Mouse (Mus musculus) gastrocnemius, postnatal 4 days (tissue): ENCODE results near the gene Otx2. TPM values are rescaled to one million over a fixed set of nuclear protein-coding genes. Genes with fewer than 3 reads are reported as not detected.

ENCODE experiments used
- DNase-seq, 2 experiments: peaks; one replicate each; pipeline ENCODE4 v3.0.0; 2021 to 2022; ENCODE audit warnings: low spot score in 2 of 2, mixed read lengths in 2 of 2
- long read RNA-seq, 2 experiments: library from polyadenylated mRNA; stranded (forward); transcript quantifications; one replicate each; pipeline ENCODE4 v2.0.0; 2021
- total RNA-seq, 2 experiments: library from RNA; stranded (reverse); gene quantifications; 2 replicates each; pipeline ENCODE4 v1.2.3; 2021

Otx2 gene
- total RNA-seq = not detected
- long read RNA-seq, experiment 1 = 0 reads
- long read RNA-seq, experiment 2 = 0 reads

DNA sequence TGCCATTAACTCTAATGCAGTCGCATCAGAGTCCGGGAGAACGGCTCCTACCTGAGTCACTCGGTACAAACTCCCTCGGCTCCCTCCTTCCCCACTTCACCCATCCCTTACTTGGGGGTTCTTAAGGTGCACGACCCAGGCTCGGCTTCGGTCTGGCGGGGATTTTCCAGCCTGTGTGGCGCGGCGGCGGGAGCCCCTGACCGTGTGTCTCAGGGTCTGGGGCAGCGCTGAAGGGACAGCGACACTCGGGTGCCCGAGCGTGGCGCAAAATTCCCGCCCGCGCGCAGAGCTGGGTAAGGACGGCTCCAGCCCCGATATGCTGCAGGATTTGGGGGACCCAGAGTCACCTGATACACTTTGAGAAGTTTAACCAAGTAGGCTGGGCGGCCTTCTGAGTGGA lies at the start of gene Otx2:
Gene Otx2 (minus strand): TSS at position 279 of the 400 bp plus-strand sequence.
- DNase-seq = no peak

DNA sequence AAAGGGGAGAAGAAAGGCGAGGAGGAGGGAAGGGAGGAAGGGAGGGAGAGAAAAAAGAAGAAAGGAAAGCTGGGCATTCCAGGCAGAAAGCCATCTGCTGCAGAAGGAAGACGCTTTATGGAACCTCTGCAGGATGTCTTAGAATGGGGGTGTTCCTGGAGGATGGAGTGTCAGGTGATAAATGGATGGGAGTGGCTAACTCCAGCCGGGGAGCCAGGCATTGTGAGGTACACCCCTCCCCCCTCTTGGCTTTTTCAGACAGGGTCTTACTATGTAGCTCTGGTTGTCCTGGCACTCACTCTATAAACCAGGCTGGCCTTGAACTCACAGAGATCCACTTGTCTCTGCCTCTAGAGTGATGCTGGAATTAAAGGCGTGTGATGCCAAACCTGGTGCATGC lies 49.1 kb upstream of the Otx2 start:
- no peak for DNase-seq

DNA sequence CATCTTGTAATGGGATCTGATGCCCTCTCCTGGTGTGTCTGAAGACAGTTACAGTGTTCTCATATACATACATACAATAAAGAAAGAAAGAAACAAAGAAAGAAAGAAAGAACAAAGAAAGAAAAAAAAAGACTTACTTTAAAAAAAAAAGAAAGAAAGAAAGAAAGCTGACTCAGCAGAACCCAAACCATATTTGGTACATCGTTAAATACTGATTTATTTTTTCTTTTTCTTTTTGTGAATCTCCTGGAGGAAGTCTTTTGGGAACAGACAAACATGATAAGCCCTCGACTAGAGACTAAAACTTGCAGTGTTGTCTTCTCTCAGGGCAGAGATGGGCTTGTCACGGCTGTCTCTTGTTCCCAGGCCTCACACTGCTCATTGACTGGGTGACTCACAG lies 45.7 kb upstream of the Otx2 start:
- no peak for DNase-seq

DNA sequence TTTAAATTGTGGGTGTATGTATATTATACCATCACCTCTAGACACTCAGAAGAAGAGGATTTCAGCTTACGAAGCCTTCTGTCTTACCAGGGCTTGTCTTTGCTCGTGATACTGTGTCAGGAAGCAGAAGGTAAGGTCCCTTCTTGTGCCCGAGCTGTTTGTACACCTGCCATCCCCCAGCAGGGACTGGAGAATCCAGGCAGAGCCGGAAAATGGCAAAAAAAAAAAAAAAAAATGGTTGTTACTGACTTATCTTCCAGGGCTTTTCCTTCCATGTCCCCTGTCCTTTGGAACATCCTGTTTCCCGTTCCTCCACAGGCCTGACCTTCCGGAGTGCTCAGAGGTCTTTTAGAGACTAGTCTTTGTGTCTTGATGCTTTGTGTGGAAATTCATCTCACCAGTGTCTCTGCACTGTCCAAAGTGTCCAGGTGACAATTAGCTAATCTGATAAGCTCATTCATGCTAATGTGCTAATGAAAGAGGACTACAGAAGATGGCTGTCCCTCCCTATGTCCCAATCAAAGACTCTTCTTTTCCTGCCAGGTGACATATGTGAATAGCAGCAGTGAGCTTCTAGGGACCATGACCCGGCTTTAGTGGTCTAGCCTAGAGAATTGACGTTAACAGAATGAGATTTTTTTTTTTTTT lies 44.1 kb upstream of the Otx2 start:
- DNase-seq = no peak

DNA sequence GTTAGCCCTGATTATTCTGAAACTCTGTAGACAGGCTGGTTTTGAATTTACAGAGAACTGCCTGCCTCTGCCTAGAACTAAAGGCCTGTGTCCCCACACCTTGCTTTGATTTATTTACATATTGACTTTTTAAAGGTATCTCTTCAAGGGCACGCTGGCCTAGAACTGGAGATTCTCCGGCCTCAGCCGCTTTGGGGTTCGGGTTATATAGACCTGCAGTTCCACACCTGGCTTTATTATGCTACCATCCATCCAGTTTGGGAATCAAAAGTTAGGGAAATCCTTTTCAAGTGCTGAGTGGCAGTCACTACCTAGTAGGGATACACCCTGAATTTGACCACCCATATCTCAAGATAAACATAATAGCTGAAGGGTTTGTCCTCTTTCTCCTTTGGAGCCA lies 42.8 kb upstream of the Otx2 start:
- DNase-seq = no peak

DNA sequence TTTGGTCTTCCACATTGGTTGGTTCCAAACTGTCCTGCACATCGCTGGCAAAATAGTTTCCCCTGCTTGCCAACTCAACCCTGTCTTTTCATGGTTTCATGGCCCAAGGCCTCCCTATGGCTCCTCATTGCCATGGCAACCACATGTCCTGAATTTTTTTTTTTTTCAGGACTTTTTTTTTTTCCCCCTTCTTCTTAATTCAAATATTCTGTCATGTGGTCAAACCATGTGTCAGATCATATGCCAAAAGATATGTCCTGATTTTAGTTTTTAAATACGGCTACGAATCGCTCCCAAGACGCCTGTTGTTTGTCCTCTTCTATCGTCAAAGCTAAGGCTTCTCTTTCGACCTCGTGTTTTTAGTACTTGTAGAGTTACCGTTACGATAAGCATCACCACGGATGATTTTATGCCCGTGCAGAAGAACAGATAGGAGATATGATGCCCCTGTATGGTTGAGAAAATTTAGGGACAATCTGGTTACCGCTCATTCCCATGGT lies 37.3 kb upstream of the Otx2 start:
- no peak for DNase-seq

DNA sequence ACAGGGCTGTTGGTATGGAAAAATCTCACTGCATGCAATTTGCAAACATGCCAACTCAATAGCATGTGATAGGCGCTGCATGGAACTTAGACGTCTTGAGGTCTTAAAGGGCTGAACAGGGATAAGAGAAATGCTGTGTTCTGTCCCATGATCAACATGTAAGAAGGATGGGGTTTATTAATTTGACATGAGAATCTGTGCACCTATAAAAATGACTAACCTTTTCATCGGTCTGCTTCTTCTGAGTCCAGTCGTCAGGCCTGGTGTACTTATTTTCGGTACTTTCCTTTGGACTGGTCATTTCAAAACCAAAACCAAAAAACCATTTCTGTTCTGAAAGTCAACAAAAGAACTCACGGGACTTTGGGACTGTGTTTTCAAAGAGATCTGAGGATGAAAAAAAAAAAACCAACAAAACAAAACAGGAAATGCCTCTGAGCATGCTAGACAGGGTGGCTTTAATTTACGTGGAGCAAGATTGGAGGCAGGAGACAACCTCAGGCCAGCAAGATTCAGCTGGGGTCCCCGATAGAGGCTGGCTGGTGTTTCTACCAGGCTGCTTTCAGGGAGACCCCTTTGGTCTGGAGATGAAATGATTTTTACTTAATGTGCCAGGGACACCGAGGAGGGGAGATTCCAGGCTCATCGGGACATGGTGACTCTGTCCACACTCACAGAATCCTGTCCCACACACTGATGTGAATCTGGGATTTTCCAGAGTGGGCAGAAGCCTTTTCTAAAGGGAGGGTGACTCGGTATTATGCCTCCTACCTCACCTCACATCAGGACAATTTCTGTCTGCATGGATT lies 36.6 kb upstream of the Otx2 start:
- DNase-seq = no peak

DNA sequence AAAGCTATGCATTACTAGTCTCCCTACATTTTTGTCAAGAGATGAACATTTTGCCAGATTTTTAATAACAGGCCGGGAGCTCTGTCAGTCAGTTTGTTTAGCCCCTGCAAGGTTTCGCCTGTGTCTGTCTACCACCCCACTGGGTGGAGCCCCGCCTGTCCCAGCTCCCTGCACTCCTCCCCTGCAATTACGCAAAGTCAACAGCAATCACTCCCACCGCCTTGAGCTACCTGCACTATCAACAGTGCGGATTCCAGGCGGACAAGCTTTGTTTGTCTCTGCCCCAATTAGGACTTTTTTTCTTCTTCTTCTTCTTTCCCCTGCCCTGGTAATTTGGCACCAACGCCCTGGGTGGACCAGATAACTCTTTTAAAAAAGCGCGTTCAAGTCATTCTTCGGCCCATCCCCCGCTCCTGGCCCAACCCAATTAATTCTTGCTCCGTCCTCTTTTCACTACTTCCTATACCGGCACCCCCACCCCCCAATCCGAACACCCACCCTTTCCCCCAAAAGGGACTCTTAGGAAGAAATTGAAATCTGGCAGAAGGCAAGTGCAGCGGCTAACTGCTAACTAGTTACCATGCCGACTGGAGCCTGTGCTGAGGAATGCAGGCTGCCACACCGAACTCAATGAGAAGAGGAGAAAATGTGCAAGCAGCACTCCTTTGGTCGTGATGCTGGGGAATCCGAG lies 35.9 kb upstream of the Otx2 start:
- DNase-seq = no peak

DNA sequence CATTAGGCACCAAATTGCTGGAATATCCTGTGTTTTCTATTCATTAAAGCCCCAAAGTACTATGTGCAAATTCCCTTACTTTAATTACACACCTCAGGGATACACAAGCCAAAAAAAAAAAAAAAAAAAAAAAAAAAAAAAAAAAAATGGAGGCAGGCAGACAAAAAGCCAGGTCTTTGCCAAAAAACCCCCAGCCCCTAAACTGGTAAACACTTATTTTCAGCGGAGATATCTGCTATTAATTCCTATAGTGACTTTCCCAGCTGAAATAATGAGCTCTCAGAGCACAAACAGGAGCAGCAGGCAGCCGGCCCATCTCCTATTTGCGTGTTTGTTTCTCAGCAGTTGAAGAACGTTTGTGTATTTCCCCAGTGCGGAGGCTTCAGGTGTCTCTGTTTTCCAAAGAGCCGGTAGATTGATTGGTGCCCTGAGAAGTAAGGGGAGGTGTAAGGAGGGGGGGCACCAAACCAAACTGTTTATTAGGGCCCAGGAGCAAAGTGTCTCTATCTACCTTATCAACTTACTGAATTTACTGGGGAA lies 34.3 kb upstream of the Otx2 start:
- no peak for DNase-seq

DNA sequence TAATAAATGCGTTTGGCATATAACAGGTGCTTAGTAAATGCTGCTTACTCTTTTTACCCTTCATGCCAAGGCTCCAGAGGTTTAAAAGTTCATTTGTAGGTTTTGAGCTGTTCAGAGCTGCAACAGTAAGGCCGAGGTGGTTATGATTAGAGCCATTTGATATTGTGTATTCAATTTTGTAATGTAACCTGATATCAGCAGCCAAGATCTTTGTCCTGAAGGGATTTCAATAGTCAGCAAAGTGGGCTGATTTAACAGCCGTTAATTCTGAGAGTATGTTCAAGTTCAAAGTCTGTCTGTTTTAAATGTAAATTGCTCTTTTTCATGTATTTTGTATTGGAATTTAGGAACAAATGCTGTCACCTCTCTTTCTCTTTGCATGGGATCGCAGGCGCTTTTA lies 33.8 kb upstream of the Otx2 start:
- no peak for DNase-seq

DNA sequence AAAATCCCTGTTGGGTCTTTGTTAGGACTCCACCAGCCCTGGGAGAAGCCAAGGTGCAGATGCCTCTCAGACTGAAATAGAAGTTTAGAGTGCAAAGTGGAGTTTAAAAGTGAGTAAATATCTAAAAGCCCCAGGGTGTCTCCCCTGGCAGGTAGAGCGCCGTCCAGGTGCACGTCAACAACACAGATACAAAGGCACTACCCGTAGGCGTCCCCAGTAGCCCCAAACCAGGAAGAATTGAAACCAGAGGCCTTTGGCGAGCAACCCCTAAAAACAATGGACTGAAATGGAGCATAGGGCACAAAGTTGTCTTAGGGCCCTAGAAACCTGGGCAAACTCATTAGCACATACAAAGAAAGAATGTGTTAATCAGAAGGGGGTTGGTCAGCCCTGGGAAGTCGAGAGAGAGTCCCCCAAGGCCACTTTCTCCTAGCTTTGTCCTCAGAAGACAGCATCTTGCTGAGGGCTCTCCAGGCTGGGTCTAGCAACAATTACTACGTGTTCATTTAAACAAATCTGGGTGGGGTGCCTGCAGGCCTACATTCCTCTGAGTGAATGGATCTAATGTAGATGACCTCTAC lies 27.3 kb upstream of the Otx2 start:
- no peak for DNase-seq

DNA sequence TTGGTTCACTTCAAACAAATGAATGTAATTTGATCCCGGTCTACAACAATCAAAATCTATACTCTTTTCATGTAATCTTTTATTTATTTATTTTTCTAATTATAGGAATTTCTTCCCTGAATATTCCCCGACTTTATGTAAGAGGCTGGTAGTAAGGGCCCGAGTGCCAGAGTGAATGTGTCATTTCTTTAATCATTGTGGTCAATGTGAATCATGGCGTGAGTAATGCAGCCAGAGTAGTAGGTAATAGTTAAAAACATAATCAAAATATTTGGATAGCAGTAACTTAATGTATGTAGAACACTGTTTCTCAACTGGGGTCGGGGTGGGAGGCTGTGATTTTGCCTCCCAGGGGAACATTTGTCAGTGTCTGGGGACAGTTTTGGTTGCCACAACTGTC lies 6.0 kb upstream of the Otx2 start:
- DNase-seq = no peak

DNA sequence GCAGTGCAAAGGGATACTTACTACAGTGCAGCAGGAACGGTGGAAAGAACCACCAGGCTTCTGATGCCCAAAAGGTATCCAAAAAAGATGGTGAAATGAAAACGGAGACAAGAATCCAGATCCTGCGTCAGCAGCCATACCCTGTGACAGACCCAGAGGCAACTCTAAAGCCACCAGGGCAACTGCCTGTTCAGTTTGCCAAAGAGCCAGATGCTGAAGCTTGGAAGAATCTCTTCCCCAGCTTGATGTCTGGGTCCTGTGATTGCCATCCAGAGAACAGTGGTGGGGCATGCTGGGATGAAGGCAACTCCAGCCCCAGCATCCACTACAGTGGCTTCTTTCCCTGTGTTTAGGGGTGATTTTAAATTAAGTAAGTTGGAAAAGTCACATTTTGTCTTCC lies 5.1 kb upstream of the Otx2 start:
- DNase-seq = no peak

DNA sequence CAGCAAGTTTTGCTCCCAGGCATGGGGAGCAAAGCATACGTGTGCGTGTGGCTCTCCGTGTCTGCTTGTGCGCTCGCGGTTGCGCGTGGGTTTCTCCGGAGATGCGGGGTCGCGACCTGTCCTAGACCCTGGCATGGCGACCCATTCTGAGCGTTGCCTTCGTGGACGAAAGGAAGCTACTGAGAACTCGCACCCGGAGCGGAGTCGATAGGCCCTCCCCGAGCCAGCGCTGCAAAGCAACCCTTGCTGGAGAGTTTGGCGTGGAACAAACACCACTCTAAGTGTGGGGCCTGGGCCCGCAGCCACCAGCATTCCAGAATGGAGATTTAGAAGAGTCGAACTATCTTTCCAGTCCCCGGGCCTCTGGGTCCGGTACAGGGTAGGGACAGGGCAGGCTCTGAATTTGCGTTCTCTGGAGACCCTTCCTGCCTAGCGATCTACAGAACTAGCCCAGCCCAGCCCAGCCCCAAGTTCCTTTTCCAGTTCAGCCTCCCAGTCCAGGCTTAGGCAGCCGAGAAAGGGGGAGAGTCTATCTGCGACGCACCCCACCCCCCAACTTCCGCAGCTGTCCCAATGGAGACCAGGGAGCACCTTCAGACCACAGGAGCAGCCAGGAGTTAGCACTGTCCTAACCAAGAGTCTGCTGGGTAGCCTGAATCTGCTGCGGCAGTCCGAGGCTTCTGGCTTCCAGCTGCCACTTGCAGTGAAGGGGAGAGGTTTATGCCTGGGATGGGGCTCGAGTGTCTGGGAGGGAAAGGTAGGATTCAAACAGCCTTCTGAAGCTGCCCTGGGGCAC lies 615 bp upstream of the Otx2 start:
- DNase-seq = no peak

DNA sequence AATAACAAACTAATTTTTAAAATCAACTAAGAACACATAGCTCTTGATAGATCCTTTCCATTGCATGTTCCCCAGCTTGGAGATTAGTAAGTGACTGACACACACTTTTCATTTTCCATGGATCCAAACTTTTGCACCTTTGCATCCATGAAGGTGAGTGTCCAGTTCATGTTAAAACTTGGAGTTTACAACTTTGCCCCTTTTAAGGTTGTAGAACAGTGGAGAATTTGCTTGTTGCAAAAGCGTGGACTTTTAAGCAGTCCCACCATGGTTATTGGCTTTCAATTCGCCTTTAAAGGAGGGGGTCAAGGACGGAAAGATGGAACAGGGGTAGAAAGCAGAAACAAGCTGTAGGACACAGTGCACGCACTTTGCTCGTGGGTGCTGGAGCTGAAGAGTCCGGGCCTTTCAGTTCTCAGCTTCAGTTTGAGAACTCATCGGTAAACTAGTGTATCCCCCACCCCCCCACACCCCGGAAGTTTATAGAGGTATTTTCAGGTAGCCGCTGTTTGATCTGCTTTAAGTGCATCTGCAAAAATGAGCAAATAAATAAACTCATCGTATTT lies 925 bp downstream of the Otx2 start:
- no peak for DNase-seq

DNA sequence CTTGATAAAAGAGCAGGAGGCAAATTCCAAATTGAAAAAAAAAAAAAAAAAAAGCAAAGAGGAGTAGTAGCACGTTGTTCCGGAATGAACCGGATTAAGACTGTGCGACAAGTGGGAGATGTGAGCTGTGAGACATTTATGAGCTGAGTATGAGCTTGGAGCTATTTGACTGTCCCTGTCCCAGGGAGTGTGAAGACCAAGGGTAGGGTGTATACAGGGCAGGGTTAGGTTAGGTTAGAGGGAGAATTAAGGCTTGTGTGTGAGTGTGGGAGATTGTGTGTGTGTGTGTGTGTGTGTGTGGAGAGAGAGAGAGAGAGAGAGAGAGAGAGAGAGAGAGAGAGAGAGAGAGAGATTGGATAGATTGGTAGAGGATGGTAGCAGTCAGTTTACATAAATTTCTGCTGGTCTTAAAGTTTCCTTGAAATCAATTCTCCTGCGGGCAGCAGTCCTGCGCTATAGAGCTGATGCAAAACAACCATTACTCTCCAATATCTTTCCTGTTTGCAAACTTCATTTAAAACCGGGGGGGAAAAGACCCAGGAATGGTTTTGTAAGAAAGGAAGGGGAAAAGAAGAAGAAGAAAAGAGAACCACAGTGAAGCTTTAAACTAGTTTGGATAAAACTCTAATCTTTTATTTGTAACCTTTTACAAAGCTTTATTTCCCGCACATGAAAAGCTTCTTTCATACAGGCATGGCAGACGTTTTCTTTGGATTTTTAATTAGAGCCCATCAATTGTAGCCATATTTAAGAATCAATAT lies 2.0 kb downstream of the Otx2 start:
- DNase-seq = no peak

DNA sequence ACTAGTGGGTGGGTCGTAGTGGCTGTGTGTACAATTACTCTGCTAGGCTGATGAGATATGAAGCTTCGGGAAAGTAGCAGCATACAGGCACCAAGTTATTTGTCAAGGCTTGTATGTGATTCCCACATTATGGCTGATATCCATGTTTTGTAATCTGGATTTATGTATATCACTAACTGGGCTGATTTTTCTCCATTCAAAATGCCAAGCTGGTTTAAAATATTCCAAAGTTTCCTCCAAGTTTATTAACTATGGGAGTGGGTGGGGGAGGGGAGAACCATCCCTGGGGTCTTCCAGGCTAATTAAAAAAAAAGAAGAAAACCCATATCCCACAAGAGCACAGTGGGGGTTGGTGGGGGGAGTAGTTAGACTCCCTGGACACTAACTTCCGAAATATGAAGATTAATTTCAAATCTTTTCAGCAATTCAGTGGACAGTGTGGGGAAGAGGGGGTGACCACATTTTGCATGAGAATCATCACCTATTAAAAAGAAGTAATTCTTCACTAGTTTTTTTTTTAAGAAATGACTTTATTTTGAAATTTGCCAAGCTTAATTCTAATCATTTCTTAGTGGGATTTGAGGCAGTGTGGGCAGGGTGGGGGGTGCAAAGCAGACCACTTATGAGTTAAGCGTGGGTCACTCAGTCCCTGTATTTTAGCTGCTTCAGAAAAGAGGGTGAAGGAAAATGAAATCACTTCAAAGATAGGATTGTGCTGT lies 2.7 kb downstream of the Otx2 start:
- DNase-seq = no peak

DNA sequence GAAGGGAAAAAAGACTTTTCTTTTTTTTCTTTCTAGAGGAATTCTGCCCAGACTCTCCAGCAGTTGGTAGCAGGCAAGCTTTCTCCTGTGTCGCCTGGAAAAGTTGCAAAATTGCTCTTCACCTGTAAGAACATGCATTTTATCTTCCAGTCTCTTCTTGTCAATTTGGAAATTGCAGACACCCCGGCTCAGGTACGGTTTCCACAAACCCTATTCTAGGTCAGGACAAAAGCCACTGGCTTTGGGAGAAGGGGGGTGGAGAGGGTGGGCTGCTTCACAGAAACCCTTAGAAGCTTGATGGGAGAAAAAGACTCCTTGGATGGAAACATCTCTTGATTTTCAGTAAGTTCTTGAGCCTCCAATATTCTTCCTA lies 3.4 kb downstream of the Otx2 start:
- DNase-seq = no peak
